Mouse (Mus musculus) erythroid progenitor cell, adult 5-6 weeks (primary cell): ENCODE measurements at regions not wholly inside any gene's neighbourhood (a gene's known extent, or its start where the extent isn't known, plus 50 kb on each side); places are given as distances from the start of the nearest gene placed in this dataset.
"Not testable (repeated sequence)": the region's sequence is repeated elsewhere in the genome, so short reads cannot be mapped to it uniquely, and the experiment has no call there.

Experiments
- ATAC-seq: replicated peaks from 2 replicates; pipeline ENCODE4 v1.8.0; 2016; ENCODE audit warnings: moderate number of reproducible peaks, mild to moderate bottlenecking, moderate TSS enrichment, inconsistent platforms; ENCODE audit not compliant: poor library complexity, low FRiP score, severe bottlenecking

DNA sequence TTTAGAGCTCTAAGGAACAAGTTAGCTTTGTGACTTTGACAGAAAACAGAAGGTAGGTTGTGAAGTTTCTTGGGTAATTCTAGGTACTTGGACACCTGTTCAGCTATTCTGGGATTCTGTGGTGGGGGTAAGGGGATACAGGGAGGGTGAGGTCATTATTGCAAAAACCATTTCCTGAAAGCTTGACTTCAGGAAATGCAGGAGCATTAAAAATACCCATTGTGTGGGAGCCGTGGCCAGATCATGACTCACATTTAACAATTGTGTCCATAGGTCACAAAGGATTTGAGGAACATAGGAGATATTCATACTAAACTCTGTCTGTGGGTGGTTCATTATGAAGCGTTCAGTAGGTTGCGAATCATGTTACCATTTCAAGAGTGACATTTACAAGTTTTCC lies 102.4 kb downstream of the Gm5426 start:
- no peak for ATAC-seq

DNA sequence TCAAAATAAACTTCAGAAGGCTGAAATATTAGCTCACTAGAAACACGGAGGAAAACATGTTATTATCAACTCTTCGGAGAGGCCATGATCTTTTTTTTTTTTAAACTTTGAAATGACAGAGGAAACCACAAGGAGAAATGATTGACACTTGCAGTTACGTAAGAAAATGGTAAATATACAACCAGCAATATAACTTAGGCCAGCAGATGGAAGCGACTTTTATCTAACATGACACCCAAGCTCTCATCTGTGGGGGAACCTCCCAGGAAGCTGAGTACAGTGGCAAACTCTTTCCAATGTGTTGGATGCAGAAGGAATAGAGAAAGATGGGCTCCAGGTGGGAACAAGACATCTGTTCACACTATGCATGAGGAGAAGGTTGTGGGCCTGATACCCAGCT lies 104.2 kb downstream of the Gm5426 start:
- ATAC-seq = no peak

DNA sequence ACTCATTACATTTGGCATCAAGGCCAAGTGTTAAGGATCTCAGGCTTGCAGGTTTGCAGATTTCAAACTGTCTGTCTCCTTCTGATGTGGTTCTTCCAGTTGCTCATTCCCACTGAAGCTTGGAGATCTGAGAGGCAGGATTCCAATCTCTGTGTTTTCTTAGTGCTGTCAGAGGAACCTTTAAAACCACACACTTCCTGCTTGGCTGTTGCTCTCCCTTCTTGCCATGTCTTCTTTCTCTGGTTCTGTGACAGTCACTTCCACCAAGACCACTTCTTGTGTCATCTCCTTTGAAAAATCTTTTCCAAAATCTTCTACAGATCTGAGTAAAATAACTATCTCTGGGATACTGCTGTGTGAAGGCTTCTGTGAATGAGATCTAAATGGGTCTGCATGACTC lies 117.3 kb downstream of the Gm5426 start:
- ATAC-seq = no peak

DNA sequence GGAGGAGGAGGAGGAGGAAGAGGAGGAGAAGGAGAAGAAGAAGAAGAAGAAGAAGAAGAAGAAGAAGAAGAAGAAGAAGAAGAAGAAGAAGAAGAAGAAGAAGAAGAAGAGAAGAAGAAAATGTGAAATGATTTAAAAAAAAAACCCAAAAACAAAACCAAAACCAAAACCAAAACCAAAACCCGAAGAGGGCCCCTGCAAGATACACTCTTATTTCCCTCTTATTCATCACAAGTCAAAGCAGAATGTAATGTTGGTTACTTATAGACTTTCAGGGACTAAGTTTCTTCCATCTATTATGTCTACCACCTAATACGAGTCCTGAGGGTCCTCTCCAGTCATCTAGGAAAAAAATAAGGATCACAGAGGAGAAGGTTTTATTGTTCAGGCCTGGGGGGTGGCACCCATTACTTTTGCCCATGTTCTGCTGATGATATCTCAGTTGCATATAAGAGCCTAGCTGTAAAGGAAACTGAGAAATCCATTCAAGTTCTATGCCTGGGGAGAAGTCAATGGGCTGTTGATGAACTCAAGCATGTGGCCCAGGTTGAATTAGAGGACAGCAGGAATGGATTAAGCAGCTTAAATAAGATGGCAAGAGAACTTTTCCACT lies 118.0 kb downstream of the Gm5426 start:
- ATAC-seq = no peak

DNA sequence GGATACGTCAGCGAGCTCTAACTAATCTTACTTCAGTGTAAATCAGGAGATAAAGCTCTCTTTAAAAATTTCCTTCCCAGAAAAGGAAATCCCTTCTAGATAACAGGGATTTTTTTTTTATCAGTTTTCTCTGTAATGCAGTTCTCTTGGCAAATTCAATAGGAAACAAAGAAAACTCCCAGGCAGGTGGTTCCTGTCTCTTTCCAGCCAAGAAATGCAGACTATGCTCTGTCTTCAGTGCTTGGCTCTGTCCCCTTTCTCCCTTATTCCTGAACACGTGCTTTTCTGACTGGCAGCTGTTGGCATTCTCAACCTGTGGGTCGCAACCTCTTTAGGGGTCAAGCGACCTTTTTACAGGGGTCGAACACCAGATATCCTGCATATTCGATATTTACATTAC lies 121.5 kb downstream of the Gm5426 start:
- no peak for ATAC-seq

DNA sequence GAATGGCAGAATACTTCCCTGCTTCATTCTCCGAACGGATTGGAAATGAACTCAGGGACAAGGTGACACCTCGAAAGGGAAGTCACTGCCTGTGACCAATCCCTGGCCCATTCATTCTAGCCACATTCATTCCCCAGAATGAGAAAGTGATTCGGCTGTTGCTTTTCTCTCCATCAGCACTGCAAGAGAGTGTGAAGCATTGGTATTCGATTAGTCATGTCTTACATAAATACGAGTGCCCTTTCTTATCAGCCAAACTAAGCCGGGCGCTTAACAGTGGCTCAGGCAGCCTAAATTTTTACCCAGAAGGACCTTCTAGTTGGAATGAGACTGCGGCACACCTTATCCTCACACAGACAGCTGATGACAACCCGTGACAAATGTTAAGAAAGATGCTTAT lies 122.8 kb downstream of the Gm5426 start:
- ATAC-seq = no peak

DNA sequence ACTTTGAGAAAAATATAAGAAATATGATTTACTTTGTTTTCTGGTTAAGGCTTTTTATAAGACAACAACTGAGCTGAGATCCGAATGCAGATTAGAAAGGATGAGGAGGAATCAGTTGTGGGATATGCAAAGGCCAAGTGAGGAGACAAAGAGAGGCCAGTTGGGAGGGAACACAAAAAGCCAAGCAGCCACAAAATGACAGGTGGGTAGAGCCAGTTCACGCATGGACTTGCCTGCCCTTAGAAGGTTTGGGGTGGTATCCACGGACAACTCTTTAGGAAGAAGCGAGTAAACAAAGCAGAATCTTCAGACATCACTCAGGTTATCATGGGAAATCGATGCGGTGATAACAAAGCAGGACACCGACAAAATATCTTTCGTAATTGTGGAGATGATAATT lies 123.2 kb downstream of the Gm5426 start:
- ATAC-seq = no peak

DNA sequence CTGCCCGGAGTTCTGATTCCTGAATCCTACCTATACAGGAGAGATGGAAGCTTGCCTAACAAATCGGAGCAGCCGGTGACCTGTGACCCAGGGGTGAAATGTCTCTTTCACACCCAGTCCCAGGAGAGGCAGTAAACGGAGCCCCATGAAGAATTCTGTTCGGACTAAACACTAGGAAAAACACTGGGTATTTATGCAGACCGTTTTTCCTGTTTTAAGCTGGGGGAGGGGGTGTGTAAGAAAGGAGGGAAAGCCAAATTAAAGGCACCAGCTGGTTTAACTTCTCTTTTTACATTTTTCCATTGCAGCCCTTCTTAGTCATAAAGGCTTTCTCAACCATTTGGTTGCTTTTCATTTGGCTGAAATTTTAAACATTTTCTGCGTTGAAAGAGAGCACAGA lies 127.1 kb downstream of the Gm5426 start:
- no peak for ATAC-seq

DNA sequence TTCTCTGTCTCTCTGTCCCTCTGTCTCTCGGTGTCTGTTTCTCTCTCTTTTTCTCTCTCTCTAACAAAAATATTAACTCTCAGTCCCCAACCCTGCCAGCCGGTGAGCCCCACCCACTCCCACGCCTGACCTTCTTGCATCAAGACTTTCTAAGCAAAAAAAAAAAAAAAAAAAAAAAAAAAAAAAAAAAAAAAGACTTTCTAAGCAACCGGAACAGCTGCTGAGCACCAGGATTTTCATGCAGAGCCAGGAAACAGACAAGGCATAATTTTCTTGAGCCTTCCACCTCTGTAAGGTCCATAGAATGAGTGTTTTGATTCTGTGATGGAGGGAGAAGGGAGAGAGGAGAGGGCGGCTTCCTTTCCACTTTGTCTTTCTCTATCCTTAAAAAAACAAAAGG lies 128.0 kb downstream of the Gm5426 start:
- ATAC-seq = no peak

DNA sequence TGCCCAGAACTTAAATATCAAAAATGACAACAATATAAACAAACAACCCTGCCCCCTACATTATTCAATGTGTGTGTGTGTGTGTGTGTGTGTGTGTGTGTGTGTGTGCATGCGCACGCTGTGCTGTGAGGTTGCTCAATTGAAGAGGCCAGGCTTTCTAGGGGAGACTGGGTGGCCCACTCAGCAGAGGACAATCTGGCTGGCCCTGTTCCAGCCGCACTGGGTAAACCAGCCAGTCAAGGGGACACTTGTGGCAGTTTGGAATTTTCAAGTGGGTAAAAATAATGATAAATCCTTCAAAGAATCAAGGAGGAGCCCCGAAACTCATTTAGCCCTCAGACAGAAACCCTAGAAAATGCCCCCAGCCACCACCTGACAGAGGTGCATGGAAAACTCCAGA lies 128.5 kb downstream of the Gm5426 start:
- no peak for ATAC-seq

DNA sequence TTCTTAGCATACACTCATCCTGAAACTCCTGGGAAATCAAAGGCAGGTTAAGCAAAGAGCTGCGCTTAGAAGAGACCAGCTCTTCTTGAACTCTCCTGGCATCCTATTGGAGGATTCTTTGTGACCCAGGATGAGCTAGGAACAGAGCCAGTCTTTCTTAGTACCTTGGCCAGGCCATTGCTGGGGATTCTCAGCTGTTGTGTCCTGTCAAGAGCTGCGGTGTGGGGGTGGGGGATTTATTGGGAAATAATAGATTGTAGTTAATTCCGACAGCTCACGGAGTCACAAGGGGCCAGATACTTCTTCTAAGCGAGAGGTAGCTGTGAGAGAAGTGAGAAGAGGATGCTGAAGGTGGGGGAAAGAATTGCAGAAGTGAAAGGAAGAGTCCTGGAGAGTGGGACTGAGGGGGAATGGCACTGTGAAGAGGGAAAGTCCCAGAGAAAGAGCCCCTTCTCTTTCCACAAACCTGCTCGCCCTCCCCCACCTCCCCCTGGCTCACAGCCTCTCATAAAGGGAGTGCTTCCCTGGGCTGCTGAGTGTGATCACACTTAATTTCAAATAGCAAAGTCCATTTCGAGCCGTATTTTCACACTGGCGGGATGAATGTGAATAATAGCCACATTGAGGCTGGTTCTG lies 129.8 kb downstream of the Gm5426 start:
- no peak for ATAC-seq

DNA sequence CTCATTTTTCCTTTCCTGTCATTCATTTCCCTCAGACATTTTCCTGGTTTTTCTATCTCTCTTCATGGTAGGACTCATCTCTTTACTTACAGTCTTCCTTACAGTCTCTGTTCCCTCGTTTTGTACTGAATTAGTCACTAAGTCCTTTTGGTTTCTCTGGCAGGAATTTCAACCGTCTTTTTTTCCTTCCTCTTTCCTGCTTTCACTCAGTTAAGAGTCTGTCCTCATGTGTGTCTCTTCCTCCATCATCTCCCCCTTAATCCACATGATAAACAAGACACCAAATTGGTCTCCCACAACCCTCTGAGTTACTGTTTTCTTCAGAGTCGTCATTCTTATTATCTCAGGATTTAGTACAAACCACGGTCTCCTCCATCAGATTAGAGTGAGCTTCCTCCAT lies 131.2 kb downstream of the Gm5426 start:
- no peak for ATAC-seq

DNA sequence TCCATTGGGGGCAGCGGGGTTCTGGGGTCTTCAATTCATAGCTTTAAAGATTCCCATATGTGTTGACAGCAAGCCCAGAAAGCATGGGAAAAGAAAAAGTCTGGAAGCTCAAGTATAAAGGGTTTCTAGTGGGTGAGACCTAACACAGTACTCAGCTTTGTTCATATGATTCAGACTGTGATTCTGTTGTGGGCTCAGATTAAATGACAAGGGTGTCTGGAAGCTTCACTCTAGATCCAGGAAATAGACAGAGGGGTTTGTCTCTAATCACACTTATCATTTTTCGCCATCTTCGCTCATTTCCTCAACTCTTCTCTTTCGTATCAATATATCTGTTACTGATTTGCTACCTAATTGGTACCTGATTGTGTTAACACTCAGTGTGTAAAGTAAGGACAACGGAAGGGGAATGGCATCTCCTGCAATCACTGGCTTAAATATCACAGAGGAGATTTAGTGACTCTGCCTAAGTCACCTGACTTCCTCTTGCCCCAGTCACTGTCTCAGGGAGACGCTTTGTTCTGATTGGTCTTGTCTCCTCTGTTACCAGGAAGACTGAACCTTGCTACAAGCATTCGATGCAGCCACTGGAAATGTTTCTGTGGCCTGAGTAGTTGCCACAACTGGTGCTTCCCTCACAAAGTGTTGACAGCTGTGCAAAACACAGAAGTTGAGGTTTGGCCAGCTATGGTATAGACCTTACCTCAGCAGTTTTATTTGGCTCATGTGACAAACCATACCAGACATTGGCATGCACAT lies 137.4 kb downstream of the Gm5426 start:
- no peak for ATAC-seq

DNA sequence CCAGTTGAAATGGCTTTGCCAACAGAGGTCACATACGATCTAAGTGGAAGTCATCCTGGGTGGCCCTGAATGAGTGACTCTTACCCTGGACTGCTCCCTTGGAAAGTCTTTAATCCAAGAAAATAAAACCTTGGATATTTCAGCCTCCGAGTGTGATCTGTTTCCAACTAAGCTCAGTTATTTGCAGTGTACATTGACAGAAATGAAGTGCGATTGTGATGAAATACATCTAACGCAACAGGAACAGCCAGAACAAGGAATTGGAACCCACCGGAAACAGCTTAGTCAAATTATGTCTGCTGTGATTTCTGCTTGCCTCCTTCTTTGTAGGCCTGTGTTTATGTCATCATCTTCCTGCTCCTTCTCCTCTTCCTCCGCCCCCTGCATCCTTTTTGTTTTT lies 143.7 kb downstream of the Gm5426 start:
- no peak for ATAC-seq

DNA sequence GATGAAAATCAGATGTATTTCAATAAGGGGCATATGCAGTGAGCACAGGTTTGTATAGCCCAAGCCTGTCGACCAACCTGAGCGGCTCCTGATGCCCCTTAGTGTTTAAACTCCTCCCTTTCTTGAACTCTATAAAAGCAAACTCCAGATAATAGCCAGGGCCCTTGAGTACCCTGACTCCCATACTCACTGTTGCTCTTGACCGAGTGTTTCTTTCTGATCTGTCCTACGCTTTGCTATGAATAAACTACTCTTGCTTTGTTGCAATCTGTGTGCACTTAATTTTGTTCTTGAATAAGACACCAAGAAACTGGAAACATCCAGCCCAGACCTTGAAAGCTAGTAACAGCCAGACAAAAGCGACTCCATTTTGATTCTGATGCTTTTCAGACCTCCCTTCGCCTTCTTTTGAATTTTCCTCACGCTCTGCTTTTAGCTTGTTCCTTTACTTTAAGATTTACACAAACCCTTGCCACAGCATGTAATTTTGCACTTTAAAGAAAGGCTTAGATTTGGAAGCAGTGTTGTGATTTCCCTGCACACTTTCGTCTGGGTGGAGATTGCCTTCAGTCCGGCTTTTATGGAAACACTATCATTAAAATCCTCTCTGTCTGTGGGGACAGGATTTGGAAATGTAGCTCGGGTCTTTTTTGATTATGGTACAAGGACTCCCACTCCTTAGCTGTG lies 149.1 kb downstream of the Gm5426 start:
- no peak for ATAC-seq

DNA sequence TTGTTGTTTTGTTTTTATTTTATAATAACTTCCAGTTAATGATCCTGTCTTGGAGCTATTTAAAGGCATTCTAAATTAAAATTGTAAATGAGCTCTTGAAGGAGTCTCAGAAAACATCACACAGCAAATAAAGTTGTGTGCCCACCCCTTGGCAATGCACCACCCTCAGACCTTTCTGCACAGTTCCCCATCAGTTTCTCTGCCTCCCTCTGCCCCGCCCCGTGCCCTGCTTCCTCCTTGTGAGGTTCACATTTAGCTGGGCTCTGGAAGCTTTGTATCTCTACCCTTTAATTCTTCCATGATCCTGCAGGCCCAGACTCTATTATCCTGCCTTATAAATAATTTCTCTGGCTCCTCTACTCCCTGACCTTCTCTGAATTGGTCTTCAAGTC lies 149.7 kb downstream of the Gm5426 start:
- ATAC-seq = no peak

DNA sequence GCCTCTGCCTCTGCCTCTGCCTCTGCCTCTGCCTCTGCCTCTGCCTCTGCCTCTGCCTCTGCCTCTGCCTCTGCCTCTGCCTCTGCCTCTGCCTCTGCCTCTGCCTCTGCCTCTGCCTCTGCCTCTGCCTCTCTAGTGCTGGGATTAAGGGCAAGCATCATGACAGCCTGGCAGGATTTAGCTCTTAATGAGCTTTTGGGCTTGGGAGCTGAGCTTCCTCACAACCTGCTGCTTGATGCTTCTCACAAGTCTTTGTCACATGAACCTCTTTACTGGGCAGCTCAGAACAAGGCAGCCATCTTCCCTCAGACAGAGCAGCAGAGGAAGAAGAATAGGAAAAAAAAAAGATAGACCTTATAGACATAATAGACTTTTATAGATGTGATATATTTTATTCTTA lies 152.6 kb downstream of the Gm5426 start:
- ATAC-seq = not testable (repeated sequence)

DNA sequence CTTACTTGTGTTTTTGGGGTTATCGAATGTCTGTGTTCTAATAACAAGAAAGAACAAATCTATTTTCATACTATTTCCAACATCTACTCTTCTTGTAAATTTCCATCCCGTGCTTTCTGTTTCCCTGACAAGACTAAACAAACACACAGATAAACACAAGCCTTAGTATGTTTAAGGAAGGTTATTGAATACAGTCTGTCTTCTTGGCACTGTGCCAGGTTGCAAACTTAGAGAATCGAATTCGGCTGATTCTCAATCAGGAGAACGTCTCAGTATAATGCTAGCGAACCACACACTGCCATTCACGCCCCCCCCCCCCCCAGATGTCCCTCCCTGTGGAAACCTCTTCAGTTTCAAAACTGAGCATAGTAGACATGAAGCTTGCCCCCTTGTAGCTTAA lies 157.2 kb downstream of the Gm5426 start:
- no peak for ATAC-seq

DNA sequence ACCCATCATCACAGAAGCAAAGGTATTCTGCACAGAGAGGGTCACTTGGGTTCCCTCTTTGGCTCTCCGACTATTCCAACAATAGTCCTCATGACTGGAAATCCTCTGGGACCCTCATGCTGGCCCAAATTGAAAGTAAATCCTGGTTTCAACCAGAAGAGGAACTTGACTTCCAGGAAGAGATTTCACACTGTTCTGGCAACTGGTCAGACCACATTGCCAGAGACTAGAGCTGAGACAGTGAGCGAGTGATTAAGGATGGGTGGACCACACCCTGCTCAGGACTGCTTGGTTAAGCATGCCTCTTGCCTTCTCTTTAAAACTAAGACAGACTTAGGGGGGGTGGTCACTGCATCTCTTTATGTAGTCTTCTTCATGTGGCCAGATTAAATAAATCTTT lies 158.3 kb downstream of the Gm5426 start:
- ATAC-seq = no peak

DNA sequence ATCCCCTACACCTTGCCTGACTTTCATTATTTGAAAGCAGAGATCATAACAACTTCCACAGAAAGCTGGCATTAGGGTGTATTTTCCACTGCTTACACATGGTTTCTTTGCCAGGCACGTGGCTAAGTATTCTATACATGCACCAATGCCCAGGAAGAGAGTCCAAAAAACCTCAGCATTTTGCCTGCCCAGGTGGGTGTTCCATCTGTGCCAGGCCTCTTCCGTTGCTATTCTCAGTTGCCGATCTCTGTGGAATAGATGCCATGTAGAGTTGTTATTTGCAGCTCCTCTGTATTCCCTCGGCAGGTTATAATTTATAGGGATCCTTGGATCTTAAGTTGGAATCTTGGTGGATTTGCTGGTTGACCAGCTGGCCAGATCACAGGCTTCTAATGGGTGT lies 161.3 kb downstream of the Gm5426 start:
- no peak for ATAC-seq

DNA sequence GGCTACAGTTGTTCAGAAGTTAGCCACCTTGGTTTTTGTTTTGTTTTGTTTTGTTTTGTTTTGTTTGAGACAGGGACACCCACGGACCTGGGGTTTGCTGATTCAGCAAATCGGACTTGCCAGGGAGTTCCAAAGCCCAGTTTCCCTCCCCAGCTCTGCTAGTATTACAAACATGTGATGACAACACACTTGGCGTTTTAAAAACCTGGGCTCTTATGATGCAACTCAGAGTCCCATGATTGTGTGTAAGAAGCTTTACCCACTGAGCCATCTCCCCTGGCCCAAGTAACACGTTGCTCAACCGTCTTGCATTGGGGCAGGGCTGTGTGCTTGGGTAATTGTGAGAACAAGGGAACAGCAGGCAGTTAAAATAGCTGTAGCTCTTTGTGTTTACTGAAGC lies 162.2 kb downstream of the Gm5426 start:
- no peak for ATAC-seq
